Comparison of ENCODE assay signal across 10 mouse cellular contexts in the genomic region with DNA sequence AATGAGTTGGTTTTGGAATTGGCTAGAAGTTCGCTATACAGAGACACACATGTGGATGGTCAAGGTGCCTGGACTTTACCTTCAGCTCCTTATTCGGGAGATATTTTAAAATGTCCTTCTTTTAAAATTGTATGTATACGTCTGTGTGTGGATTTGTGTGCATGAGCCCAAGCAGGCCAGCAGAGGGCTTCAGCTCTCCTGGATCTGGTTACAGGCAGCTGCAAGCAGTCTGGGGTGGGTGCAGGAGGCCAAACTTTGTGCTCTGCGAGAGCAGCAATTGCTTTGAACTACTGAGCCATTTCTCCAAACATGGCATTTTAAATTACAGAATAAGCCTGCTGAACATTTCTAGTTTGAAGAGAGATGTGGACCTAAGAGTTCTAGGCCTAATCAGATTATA. TPM values are rescaled to one million over a fixed set of nuclear protein-coding genes. Genes with fewer than 3 reads are reported as not detected.
DNase-seq lines count a peak whose midpoint lies in the region; ATAC-seq and TF ChIP-seq lines count a peak whose summit lies in the region.
"Had no signal": no experiment of that assay in that cellular context is flagged by ENCODE, and none has a peak within 500 bp of the region (broad histone marks: within the 10 kb centered on the region; RNA-seq: fewer than 3 reads in every experiment).

No protein-coding gene starts in this region.

- DNase-seq in hindbrain, embryonic 11.5 days (ENCODE audit: low spot score), result peak; percentile 28
- no peak for DNase-seq in hindbrain, embryonic 10.5 days (ENCODE audit: low spot score)
- no peak for DNase-seq in spleen, adult 2 months (ENCODE audit: low read depth in 1 of 2, low spot score in 2 of 2)
- DNase-seq in spleen, adult 12 weeks (ENCODE audit: low spot score), result no peak
- DNase-seq in frontal cortex, postnatal 10 days (ENCODE audit: low spot score in 2 of 2), result no peak
- DNase-seq: cerebellum, adult 9-10 months had no signal

- H3K27me3 ChIP-seq in hindbrain, embryonic 11.5 days (ENCODE audit: control insufficient read depth, insufficient read depth, low read length), result no peaks in the 10 kb centered on the region
- no peaks in the 10 kb centered on the region for H3K27me3 ChIP-seq in hindbrain, embryonic 10.5 days (ENCODE audit: insufficient read depth, poor library complexity, severe bottlenecking)
- no peaks in the 10 kb centered on the region for H3K27me3 ChIP-seq in spleen, adult 2 months (ENCODE audit: control insufficient read depth, insufficient read depth, low read length)
- H3K27me3 ChIP-seq in stomach, embryonic 15.5 days (replicated peaks), result no peaks in the 10 kb centered on the region
- no peaks in the 10 kb centered on the region for H3K27me3 ChIP-seq in forebrain, embryonic 15.5 days

- WGBS in hindbrain, embryonic 11.5 days, result 79% methylated on average over 4 of the region's 4 CpGs
- WGBS in hindbrain, embryonic 10.5 days, result 82% methylated on average over 4 of the region's 4 CpGs
- 71% methylated on average over 4 of the region's 4 CpGs for WGBS in spleen, adult 2 months
- WGBS in stomach, embryonic 15.5 days, result 71% methylated on average over 4 of the region's 4 CpGs
- 84% methylated on average over 4 of the region's 4 CpGs for WGBS in forebrain, embryonic 15.5 days

- no peak overlapping the region for H3K9ac ChIP-seq in hindbrain, embryonic 11.5 days (ENCODE audit: low read depth, low read length)
- H3K9ac ChIP-seq in stomach, embryonic 15.5 days, result no peak overlapping the region
- H3K9ac ChIP-seq in forebrain, embryonic 15.5 days (replicated peaks), result no peak overlapping the region

- no peaks in the 10 kb centered on the region for H3K36me3 ChIP-seq in hindbrain, embryonic 11.5 days (ENCODE audit: control insufficient read depth, insufficient read depth, low read length)
- H3K36me3 ChIP-seq in hindbrain, embryonic 10.5 days, result no peaks in the 10 kb centered on the region
- H3K36me3 ChIP-seq in spleen, adult 2 months (ENCODE audit: control insufficient read depth, insufficient read depth, low read length), result no peaks in the 10 kb centered on the region
- no peaks in the 10 kb centered on the region for H3K36me3 ChIP-seq in stomach, embryonic 15.5 days
- no peaks in the 10 kb centered on the region for H3K36me3 ChIP-seq in forebrain, embryonic 15.5 days

- no peaks in the 10 kb centered on the region for H3K9me3 ChIP-seq in hindbrain, embryonic 11.5 days (ENCODE audit: control insufficient read depth, low read length)
- H3K9me3 ChIP-seq in hindbrain, embryonic 10.5 days, result peaks cover 5% of the 10 kb centered on the region; the same call in 1 of the 2 replicates
- H3K9me3 ChIP-seq in stomach, embryonic 15.5 days, result no peaks in the 10 kb centered on the region
- no peaks in the 10 kb centered on the region for H3K9me3 ChIP-seq in forebrain, embryonic 15.5 days

- no peak for ATAC-seq in hindbrain, embryonic 11.5 days (ENCODE audit: low FRiP score)
- ATAC-seq in common myeloid progenitor, adult 5-6 weeks (replicated peaks; ENCODE audit: low read depth, poor library complexity, severe bottlenecking), result 0 out of 2 replicates have a peak, but pooled peaks have one; percentile 42
- ATAC-seq in stomach, embryonic 15.5 days (ENCODE audit: insufficient read depth, low FRiP score, low read depth), result 0 out of 2 replicates have a peak, but pooled peaks have one; percentile 53
- ATAC-seq in forebrain, embryonic 15.5 days (replicated peaks), result no peak

- H3K4me3 ChIP-seq in hindbrain, embryonic 11.5 days (ENCODE audit: low read depth, low read length), result no peak overlapping the region
- H3K4me3 ChIP-seq in hindbrain, embryonic 10.5 days, result no peak overlapping the region
- H3K4me3 ChIP-seq in spleen, adult 2 months (ENCODE audit: extremely low read depth, insufficient read depth, insufficient read length), result no peak overlapping the region
- H3K4me3 ChIP-seq in stomach, embryonic 15.5 days (replicated peaks), result no peak overlapping the region
- H3K4me3 ChIP-seq in forebrain, embryonic 15.5 days, result no peak overlapping the region
- H3K4me3 ChIP-seq: myocyte had no signal

- H3K27ac ChIP-seq in hindbrain, embryonic 11.5 days (ENCODE audit: low read depth, low read length), result no peak overlapping the region
- H3K27ac ChIP-seq in hindbrain, embryonic 10.5 days, result no peak overlapping the region
- H3K27ac ChIP-seq in spleen, adult 2 months (ENCODE audit: insufficient read depth, low read length), result no peak overlapping the region
- H3K27ac ChIP-seq in stomach, embryonic 15.5 days, result no peak overlapping the region
- no peak overlapping the region for H3K27ac ChIP-seq in forebrain, embryonic 15.5 days (replicated peaks)

- TF ChIP-seq POLR2A in spleen, adult 2 months (IDR thresholded peaks at IDR 0.05; ENCODE audit: low read depth, low read length), result no peak

- H3K4me1 ChIP-seq in hindbrain, embryonic 11.5 days (replicated peaks; ENCODE audit: control insufficient read depth, insufficient read depth, low read length), result no peaks in the 10 kb centered on the region
- H3K4me1 ChIP-seq in hindbrain, embryonic 10.5 days (replicated peaks), result peaks cover 13% of the 10 kb centered on the region
- H3K4me1 ChIP-seq in spleen, adult 2 months (ENCODE audit: control insufficient read depth, insufficient read depth, insufficient read length), result no peaks in the 10 kb centered on the region
- H3K4me1 ChIP-seq in stomach, embryonic 15.5 days, result no peaks in the 10 kb centered on the region; the same call in 1 of the 2 replicates
- no peaks in the 10 kb centered on the region for H3K4me1 ChIP-seq in forebrain, embryonic 15.5 days

- peak; percentile 3; the same call in 1 of the 2 replicates for TF ChIP-seq CTCF in spleen, adult 2 months (IDR thresholded peaks at IDR 0.05; ENCODE audit: extremely low read depth, insufficient read depth, insufficient read length, insufficient replicate concordance)

- no peak overlapping the region for H3K4me2 ChIP-seq in hindbrain, embryonic 11.5 days (replicated peaks; ENCODE audit: low read depth, low read length)
- H3K4me2 ChIP-seq in stomach, embryonic 15.5 days, result no peak overlapping the region
- H3K4me2 ChIP-seq in forebrain, embryonic 15.5 days (replicated peaks), result no peak overlapping the region

RNA-seq across cellular contexts. Expression of gene Gm10190, which starts 28.1 kb away (rescaled TPM):
- polyA plus RNA-seq in hindbrain, embryonic 11.5 days (2014; fragmentation: Nextera tagmentation; extraction: Ambion mirVana), result 1.8 and 1.9 TPM in 2 replicates
- 0.68 TPM in 1 of 2 replicates, not detected in the other for polyA plus RNA-seq in hindbrain, embryonic 10.5 days (2016; fragmentation: Nextera tagmentation; extraction: Ambion mirVana)
- polyA plus RNA-seq in spleen, adult 2 months (2012; rRNA removed), result not detected in 2 replicates
- not detected in 2 replicates for total RNA-seq in common myeloid progenitor, adult 5-6 weeks (2017)
- 1.7 and 2.0 TPM in 2 replicates for polyA plus RNA-seq in stomach, embryonic 15.5 days (2015; fragmentation: Nextera tagmentation; extraction: Ambion mirVana)
- polyA plus RNA-seq in forebrain, embryonic 15.5 days (2015; fragmentation: Nextera tagmentation; extraction: Ambion mirVana), result 2.3 and 2.8 TPM in 2 replicates
- polyA plus RNA-seq: myocyte had no signal

RNA-seq across cellular contexts. Expression of gene Arhgef33, which starts 38.1 kb away (rescaled TPM):
- polyA plus RNA-seq in hindbrain, embryonic 11.5 days (2014; fragmentation: Nextera tagmentation; extraction: Ambion mirVana), result 0.50 and 1.7 TPM in 2 replicates
- 0.43 and 1.7 TPM in 2 replicates for polyA plus RNA-seq in hindbrain, embryonic 10.5 days (2016; fragmentation: Nextera tagmentation; extraction: Ambion mirVana)
- 0.12 and 0.33 TPM in 2 replicates for polyA plus RNA-seq in spleen, adult 2 months (2012; rRNA removed)
- total RNA-seq in common myeloid progenitor, adult 5-6 weeks (2017), result not detected in 2 replicates
- 0.90 and 1.2 TPM in 2 replicates for polyA plus RNA-seq in stomach, embryonic 15.5 days (2015; fragmentation: Nextera tagmentation; extraction: Ambion mirVana)
- 1.0 and 1.1 TPM in 2 replicates for polyA plus RNA-seq in forebrain, embryonic 15.5 days (2015; fragmentation: Nextera tagmentation; extraction: Ambion mirVana)

RNA-seq across cellular contexts. Expression of gene Dhx57, which starts 55.0 kb away (rescaled TPM):
- polyA plus RNA-seq in hindbrain, embryonic 11.5 days (2014; fragmentation: Nextera tagmentation; extraction: Ambion mirVana), result 23.3 and 25.7 TPM in 2 replicates
- 17.0 and 20.3 TPM in 2 replicates for polyA plus RNA-seq in hindbrain, embryonic 10.5 days (2016; fragmentation: Nextera tagmentation; extraction: Ambion mirVana)
- polyA plus RNA-seq in spleen, adult 2 months (2012; rRNA removed), result 10.6 and 10.8 TPM in 2 replicates
- total RNA-seq in common myeloid progenitor, adult 5-6 weeks (2017), result 17.7 and 18.3 TPM in 2 replicates
- polyA plus RNA-seq in stomach, embryonic 15.5 days (2015; fragmentation: Nextera tagmentation; extraction: Ambion mirVana), result 14.6 and 15.8 TPM in 2 replicates
- 47.9 and 48.8 TPM in 2 replicates for polyA plus RNA-seq in forebrain, embryonic 15.5 days (2015; fragmentation: Nextera tagmentation; extraction: Ambion mirVana)

RNA-seq across cellular contexts. Expression of gene Morn2, which starts 55.3 kb away (rescaled TPM):
- polyA plus RNA-seq in hindbrain, embryonic 11.5 days (2014; fragmentation: Nextera tagmentation; extraction: Ambion mirVana), result 32.0 and 38.6 TPM in 2 replicates
- polyA plus RNA-seq in hindbrain, embryonic 10.5 days (2016; fragmentation: Nextera tagmentation; extraction: Ambion mirVana), result 28.0 and 34.5 TPM in 2 replicates
- 0.46 and 0.75 TPM in 2 replicates for polyA plus RNA-seq in spleen, adult 2 months (2012; rRNA removed)
- 7.2 and 13.0 TPM in 2 replicates for total RNA-seq in common myeloid progenitor, adult 5-6 weeks (2017)
- polyA plus RNA-seq in stomach, embryonic 15.5 days (2015; fragmentation: Nextera tagmentation; extraction: Ambion mirVana), result 23.9 and 27.8 TPM in 2 replicates
- 45.3 and 47.7 TPM in 2 replicates for polyA plus RNA-seq in forebrain, embryonic 15.5 days (2015; fragmentation: Nextera tagmentation; extraction: Ambion mirVana)

Comparison
In these comparisons a context has a peak if more than half of its experiments do, and no peak if none do; other contexts are left out.
1. ATAC-seq: peak in common myeloid progenitor, adult 5-6 weeks (single experiment) and stomach, embryonic 15.5 days (single experiment); none in hindbrain, embryonic 11.5 days (single experiment) and forebrain, embryonic 15.5 days (single experiment).